Mouse (Mus musculus): Measurements from ENCODE around the gene Parp9.
"Not testable (repeated sequence)": the region's sequence is repeated elsewhere in the genome, so short reads cannot be mapped to it uniquely, and the experiment has no call there.

The Parp9 gene

DNA sequence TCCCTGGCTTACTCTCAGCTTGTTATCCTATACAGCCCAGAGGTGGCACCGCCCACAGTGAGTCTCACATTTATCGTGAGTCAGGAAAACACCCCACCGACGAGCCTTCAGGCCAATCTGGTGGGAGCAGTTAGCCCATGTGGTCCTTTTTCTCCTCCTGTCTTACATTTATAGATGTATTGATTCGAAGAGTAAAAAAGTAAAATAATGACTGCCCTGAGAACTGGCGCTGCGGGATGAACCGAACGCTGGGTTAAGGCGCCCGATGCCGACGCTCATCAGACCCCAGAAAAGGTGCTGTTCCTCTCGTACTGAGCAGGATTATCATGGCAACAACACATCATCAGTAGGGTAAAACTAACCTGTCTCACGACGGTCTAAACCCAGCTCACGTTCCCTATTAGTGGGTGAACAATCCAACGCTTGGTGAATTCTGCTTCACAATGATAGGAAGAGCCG is 43.1 kb downstream of the Parp9 start:
- peaks cover 51% of the 10 kb centered on the region for H3K4me1 ChIP-seq (replicated peaks; ENCODE audit: low read depth, low read length)
- H3K4me3 ChIP-seq (replicated peaks; ENCODE audit: low read length): peak overlapping the region; percentile 3; the same call in 1 of the 2 replicates
- TF ChIP-seq NANOG (IDR thresholded peaks at IDR 0.05; ENCODE audit: borderline replicate concordance, low read length): peak; percentile 60
- TF ChIP-seq POU5F1 (IDR thresholded peaks at IDR 0.05; ENCODE audit: borderline replicate concordance, low read length): no peak
- TF ChIP-seq CTCF (conservative IDR thresholded peaks at IDR 0.05; ENCODE audit: low read length): peak; percentile 17; the same call in 1 of the 2 replicates
- H3K9me3 ChIP-seq (ENCODE audit: low read length): no peaks in the 10 kb centered on the region
- H3K36me3 ChIP-seq (ENCODE audit: insufficient read depth, low read length): no peaks in the 10 kb centered on the region
- H3K27me3 ChIP-seq (ENCODE audit: insufficient read depth, low read length): no peaks in the 10 kb centered on the region

- Histone ChIP-seq H3K36me3 (ENCODE audit: insufficient read depth, low read length) (no peaks in the 10 kb centered on the region), H3K27me3 (ENCODE audit: insufficient read depth, low read length) (no peaks in the 10 kb centered on the region), H3K9me3 (ENCODE audit: low read length) (no peaks in the 10 kb centered on the region), H3K4me3 (replicated peaks; ENCODE audit: low read length) (peak overlapping the region; percentile 90), H3K4me1 (replicated peaks; ENCODE audit: low read depth, low read length) (peaks cover 56% of the 10 kb centered on the region)
- no peak for TF ChIP-seq CTCF (conservative IDR thresholded peaks at IDR 0.05; ENCODE audit: low read length)
- no peak for TF ChIP-seq NANOG (IDR thresholded peaks at IDR 0.05; ENCODE audit: borderline replicate concordance, low read length)
- TF ChIP-seq POU5F1 (IDR thresholded peaks at IDR 0.05; ENCODE audit: borderline replicate concordance, low read length): no peak
Measured at GRCm38 (mm10) chr16:35982506-35982901, 44.2 kb downstream of the Parp9 start.

DNA sequence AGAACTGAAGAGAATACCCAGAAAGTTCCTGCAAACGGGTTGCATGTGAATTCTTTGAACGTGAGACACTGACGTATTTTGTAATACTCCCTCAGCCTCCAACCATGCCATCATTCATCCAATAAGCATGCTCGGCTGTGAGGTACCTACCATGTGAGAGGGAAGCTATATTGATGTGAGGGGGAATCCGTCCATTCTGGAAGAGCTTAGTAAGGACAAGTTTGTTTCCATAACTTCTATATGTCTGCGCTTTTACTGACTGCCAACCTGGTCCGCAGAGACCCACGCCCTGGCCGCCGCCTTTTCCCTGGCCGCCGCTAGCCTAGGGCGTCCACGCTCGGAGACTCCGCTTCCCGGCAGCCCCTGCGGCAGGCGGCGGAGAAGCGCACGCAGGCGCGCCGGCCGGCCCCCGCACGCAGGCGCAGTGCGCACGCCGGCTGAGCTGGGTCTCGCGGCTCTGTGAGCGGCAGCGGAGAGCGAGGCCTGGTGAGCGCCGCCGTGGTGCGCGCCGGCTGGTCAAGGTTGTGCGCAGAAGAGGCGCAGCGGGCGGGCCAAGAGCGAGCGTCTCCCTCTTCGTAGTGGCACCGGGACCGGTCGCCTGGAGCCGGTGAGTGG is 44.7 kb downstream of the Parp9 start:
- Histone ChIP-seq H3K4me1 (replicated peaks; ENCODE audit: low read depth, low read length) (peaks cover 60% of the 10 kb centered on the region), H3K4me3 (replicated peaks; ENCODE audit: low read length) (peak overlapping the region; percentile 90), H3K36me3 (ENCODE audit: insufficient read depth, low read length) (no peaks in the 10 kb centered on the region), H3K9me3 (ENCODE audit: low read length) (no peaks in the 10 kb centered on the region), H3K27me3 (ENCODE audit: insufficient read depth, low read length) (no peaks in the 10 kb centered on the region)
- TF ChIP-seq CTCF (conservative IDR thresholded peaks at IDR 0.05; ENCODE audit: low read length) (no peak), NANOG (IDR thresholded peaks at IDR 0.05; ENCODE audit: borderline replicate concordance, low read length) (no peak), POU5F1 (IDR thresholded peaks at IDR 0.05; ENCODE audit: borderline replicate concordance, low read length) (no peak)

- no peaks in the 10 kb centered on the region for H3K27me3 ChIP-seq (ENCODE audit: insufficient read depth, low read length)
- peaks cover 60% of the 10 kb centered on the region for H3K4me1 ChIP-seq (replicated peaks; ENCODE audit: low read depth, low read length)
- H3K9me3 ChIP-seq (ENCODE audit: low read length): no peaks in the 10 kb centered on the region
- no peaks in the 10 kb centered on the region for H3K36me3 ChIP-seq (ENCODE audit: insufficient read depth, low read length)
- TF ChIP-seq POU5F1 (IDR thresholded peaks at IDR 0.05; ENCODE audit: borderline replicate concordance, low read length) (no peak), CTCF (conservative IDR thresholded peaks at IDR 0.05; ENCODE audit: low read length) (no peak), NANOG (IDR thresholded peaks at IDR 0.05; ENCODE audit: borderline replicate concordance, low read length) (no peak)
- H3K4me3 ChIP-seq (replicated peaks; ENCODE audit: low read length): peak overlapping the region; percentile 90
Measured at GRCm38 (mm10) chr16:35983517-35984101, 45.3 kb downstream of the Parp9 start.

- peaks cover 62% of the 10 kb centered on the region for H3K4me1 ChIP-seq (replicated peaks; ENCODE audit: low read depth, low read length)
- H3K9me3 ChIP-seq (ENCODE audit: low read length): no peaks in the 10 kb centered on the region
- peak overlapping the region; percentile 90 for H3K4me3 ChIP-seq (replicated peaks; ENCODE audit: low read length)
- no peaks in the 10 kb centered on the region for H3K27me3 ChIP-seq (ENCODE audit: insufficient read depth, low read length)
- TF ChIP-seq NANOG (IDR thresholded peaks at IDR 0.05; ENCODE audit: borderline replicate concordance, low read length) (no peak), POU5F1 (IDR thresholded peaks at IDR 0.05; ENCODE audit: borderline replicate concordance, low read length) (no peak), CTCF (conservative IDR thresholded peaks at IDR 0.05; ENCODE audit: low read length) (no peak)
- no peaks in the 10 kb centered on the region for H3K36me3 ChIP-seq (ENCODE audit: insufficient read depth, low read length)
Measured at GRCm38 (mm10) chr16:35984471-35984870, 46.2 kb downstream of the Parp9 start.

GRCm38 (mm10) chr16:35987930-35988329 is 49.7 kb downstream of the Parp9 start:
- Histone ChIP-seq H3K27me3 (ENCODE audit: insufficient read depth, low read length) (no peaks in the 10 kb centered on the region), H3K9me3 (ENCODE audit: low read length) (no peaks in the 10 kb centered on the region), H3K4me3 (replicated peaks; ENCODE audit: low read length) (no peak overlapping the region), H3K36me3 (ENCODE audit: insufficient read depth, low read length) (no peaks in the 10 kb centered on the region), H3K4me1 (replicated peaks; ENCODE audit: low read depth, low read length) (peaks cover 51% of the 10 kb centered on the region)
- TF ChIP-seq NANOG (IDR thresholded peaks at IDR 0.05; ENCODE audit: borderline replicate concordance, low read length) (no peak), CTCF (conservative IDR thresholded peaks at IDR 0.05; ENCODE audit: low read length) (no peak)

GRCm38 (mm10) chr16:35992391-35992790 is 54.1 kb downstream of the Parp9 start:
- no peak overlapping the region for H3K4me3 ChIP-seq (replicated peaks; ENCODE audit: low read length)
- no peaks in the 10 kb centered on the region for H3K36me3 ChIP-seq (ENCODE audit: insufficient read depth, low read length)
- no peak for TF ChIP-seq NANOG (IDR thresholded peaks at IDR 0.05; ENCODE audit: borderline replicate concordance, low read length)
- TF ChIP-seq POU5F1 (IDR thresholded peaks at IDR 0.05; ENCODE audit: borderline replicate concordance, low read length): no peak
- TF ChIP-seq CTCF (conservative IDR thresholded peaks at IDR 0.05; ENCODE audit: low read length): no peak
- no peaks in the 10 kb centered on the region for H3K9me3 ChIP-seq (ENCODE audit: low read length)
- H3K27me3 ChIP-seq (ENCODE audit: insufficient read depth, low read length): no peaks in the 10 kb centered on the region
- H3K4me1 ChIP-seq (replicated peaks; ENCODE audit: low read depth, low read length): peaks cover 42% of the 10 kb centered on the region

DNA sequence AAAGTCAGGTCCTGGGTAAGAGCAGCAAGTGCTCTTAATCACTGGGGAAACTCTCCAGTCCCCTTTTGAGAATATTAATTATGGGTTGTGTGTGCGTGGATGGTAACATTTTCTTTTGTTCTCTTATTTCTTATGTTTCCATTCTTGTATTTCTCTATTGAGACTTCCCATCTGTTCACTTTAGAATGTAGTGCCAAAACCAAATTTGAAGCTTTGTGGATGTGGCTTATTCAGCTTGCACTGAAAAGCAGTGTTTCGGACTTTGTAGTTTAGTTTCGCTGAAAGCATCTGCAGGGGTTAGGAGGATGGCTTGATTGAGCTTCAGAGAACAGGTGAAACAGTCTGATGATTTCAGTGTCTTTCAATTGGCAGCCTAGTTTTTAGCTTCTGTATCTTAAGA is 55.0 kb downstream of the Parp9 start:
- TF ChIP-seq POU5F1 (IDR thresholded peaks at IDR 0.05; ENCODE audit: borderline replicate concordance, low read length): no peak
- no peak for TF ChIP-seq NANOG (IDR thresholded peaks at IDR 0.05; ENCODE audit: borderline replicate concordance, low read length)
- no peak for TF ChIP-seq CTCF (conservative IDR thresholded peaks at IDR 0.05; ENCODE audit: low read length)
- Histone ChIP-seq H3K36me3 (ENCODE audit: insufficient read depth, low read length) (no peaks in the 10 kb centered on the region), H3K4me3 (replicated peaks; ENCODE audit: low read length) (no peak overlapping the region), H3K4me1 (replicated peaks; ENCODE audit: low read depth, low read length) (peaks cover 33% of the 10 kb centered on the region), H3K27me3 (ENCODE audit: insufficient read depth, low read length) (no peaks in the 10 kb centered on the region), H3K9me3 (ENCODE audit: low read length) (no peaks in the 10 kb centered on the region)

DNA sequence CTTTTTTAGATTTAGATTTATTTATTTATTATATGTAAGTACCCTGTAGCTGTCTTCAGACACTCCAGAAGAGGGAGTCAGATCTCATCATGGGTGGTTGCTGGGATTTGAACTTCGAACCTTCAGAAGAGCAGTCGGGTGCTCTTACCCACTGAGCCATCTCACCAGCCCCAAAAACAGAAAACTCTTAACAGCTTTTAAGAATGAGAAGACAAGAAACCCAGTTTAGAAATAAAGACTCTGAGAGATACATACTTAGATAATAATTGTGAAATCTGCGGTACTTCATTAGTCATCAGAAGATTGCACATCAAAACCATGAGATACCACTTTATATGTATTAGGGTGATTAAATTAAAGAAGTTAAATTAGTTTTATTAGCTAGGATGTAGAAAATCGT is 60.6 kb downstream of the Parp9 start:
- not testable (repeated sequence) for H3K4me1 ChIP-seq (replicated peaks; ENCODE audit: low read depth, low read length); H3K9me3 ChIP-seq (ENCODE audit: low read length); H3K4me3 ChIP-seq (replicated peaks; ENCODE audit: low read length); H3K27me3 ChIP-seq (ENCODE audit: insufficient read depth, low read length)
- H3K36me3 ChIP-seq (ENCODE audit: insufficient read depth, low read length): peaks cover 34% of the 10 kb centered on the region

Measured in E14TG2a.4 (cell line).